Mouse (Mus musculus) intestine, embryonic 16.5 days (tissue): ENCODE measurements around the gene Ythdf1. TPM values are rescaled to one million over a fixed set of nuclear protein-coding genes. Genes with fewer than 3 reads are reported as not detected.

Experiments
- ATAC-seq: fragments of 200-750 bp; cut with Nextera tagmentation; 2 replicates; pipeline ENCODE4 v1.8.0; 2017; ENCODE audit warnings: moderate TSS enrichment, moderate library complexity
- H3K27ac ChIP-seq: fragments of 300-500 bp; sonication (generic); 2 replicates; pipeline ENCODE4 v1.5.1; 2014; ENCODE audit warnings: mild to moderate bottlenecking, low read length
- H3K27me3 ChIP-seq: fragments of 300-500 bp; sonication (generic); replicated peaks from 2 replicates; pipeline ENCODE4 v1.6.1; 2014; ENCODE audit warnings: low read length, control low read depth, mixed read lengths; ENCODE audit not compliant: control insufficient read depth, insufficient read depth
- H3K36me3 ChIP-seq: fragments of 300-500 bp; sonication (generic); 2 replicates; pipeline ENCODE4 v1.6.1; 2014; ENCODE audit warnings: low read length, control low read depth; ENCODE audit not compliant: control insufficient read depth, insufficient read depth
- H3K4me1 ChIP-seq: fragments of 300-500 bp; sonication (generic); 2 replicates; pipeline ENCODE4 v1.6.1; 2014; ENCODE audit warnings: low read length, control low read depth, mixed read lengths; ENCODE audit not compliant: control insufficient read depth, insufficient read depth
- H3K4me2 ChIP-seq: fragments of 300-500 bp; sonication (generic); 2 replicates; pipeline ENCODE4 v1.6.1; 2014; ENCODE audit warnings: low read depth, low read length, control low read depth
- H3K4me3 ChIP-seq: fragments of 300-500 bp; sonication (generic); 2 replicates; pipeline ENCODE4 v1.5.1; 2014; ENCODE audit warnings: mild to moderate bottlenecking, low read length
- H3K9ac ChIP-seq: fragments of 300-500 bp; sonication (generic); 2 replicates; pipeline ENCODE4 v1.6.1; 2014; ENCODE audit warnings: low read depth, low read length
- H3K9me3 ChIP-seq: fragments of 300-500 bp; sonication (generic); 2 replicates; pipeline ENCODE4 v1.6.1; 2016; ENCODE audit warnings: low read length, control low read depth; ENCODE audit not compliant: control insufficient read depth
- WGBS: fragments of 180-500 bp; shearing (Covaris S2); extraction: QIAGEN DNeasy Blood & Tissue Kit; methylation state at CpG from one replicate; pipeline ENCODE4 v1.1.7; 2014; 5-methylcytosine and 5-hydroxymethylcytosine counted together
- polyA plus RNA-seq: library from polyadenylated mRNA; unstranded; fragments of >200 nt; fragmentation: Nextera tagmentation; extraction: Ambion mirVana; gene quantifications from 2 replicates; pipeline ENCODE4 v1.2.1, GENCODE M21; 2015

Gene Ythdf1
- polyA plus RNA-seq, 1 experiment from 2014 or later, result 9.8 TPM

- peak overlapping the region; percentile 78 for H3K4me2 ChIP-seq
- no peak for ATAC-seq
- 33% methylated on average over 2 of the region's 2 CpGs for WGBS
- H3K4me3 ChIP-seq, result peak overlapping the region; percentile 64
- no peaks in the 10 kb centered on the region for H3K27me3 ChIP-seq
- H3K9ac ChIP-seq, result peak overlapping the region; percentile 67
- H3K4me1 ChIP-seq, result peaks cover 8% of the 10 kb centered on the region; the same call in 1 of the 2 replicates
- H3K27ac ChIP-seq, result peak overlapping the region; percentile 68; the same call in 1 of the 2 replicates
- no peaks in the 10 kb centered on the region for H3K36me3 ChIP-seq
- no peaks in the 10 kb centered on the region for H3K9me3 ChIP-seq
Measured at GRCm38 (mm10) chr2:180953638-180954037, 32.9 kb upstream of the Ythdf1 start.

GRCm38 (mm10) chr2:180952731-180953171, 32.0 kb upstream of the Ythdf1 start:
- peak overlapping the region; percentile 64 for H3K4me3 ChIP-seq

GRCm38 (mm10) chr2:180949947-180950346, 29.2 kb upstream of the Ythdf1 start:
- H3K27me3 ChIP-seq, result no peaks in the 10 kb centered on the region
- H3K9me3 ChIP-seq, result no peaks in the 10 kb centered on the region
- H3K4me1 ChIP-seq, result peaks cover 5% of the 10 kb centered on the region; the same call in 1 of the 2 replicates
- H3K36me3 ChIP-seq, result no peaks in the 10 kb centered on the region
- no peak overlapping the region for H3K4me3 ChIP-seq
- no peak overlapping the region for H3K9ac ChIP-seq
- ATAC-seq, result no peak
- no peak overlapping the region for H3K27ac ChIP-seq
- no peak overlapping the region for H3K4me2 ChIP-seq
- WGBS, result 11% methylated on average over 1 of the region's 1 CpGs

More at GRCm38 (mm10) chr2:180952731-180953171, 32.0 kb upstream of the Ythdf1 start:
- ATAC-seq, result no peak
- Histone ChIP-seq H3K27me3 (no peaks in the 10 kb centered on the region), H3K27ac (peak overlapping the region; percentile 16; the same call in 1 of the 2 replicates), H3K4me1 (peaks cover 8% of the 10 kb centered on the region; the same call in 1 of the 2 replicates), H3K36me3 (no peaks in the 10 kb centered on the region), H3K9me3 (no peaks in the 10 kb centered on the region), H3K4me2 (peak overlapping the region; percentile 78), H3K9ac (peak overlapping the region; percentile 38; the same call in 1 of the 2 replicates)
- WGBS, result 30% methylated on average over 9 of the region's 9 CpGs

- no peaks in the 10 kb centered on the region for H3K4me1 ChIP-seq
- no peak overlapping the region for H3K27ac ChIP-seq
- H3K4me3 ChIP-seq, result no peak overlapping the region
- no peak for ATAC-seq
- no peak overlapping the region for H3K9ac ChIP-seq
- no peak overlapping the region for H3K4me2 ChIP-seq
- H3K27me3 ChIP-seq, result no peaks in the 10 kb centered on the region
- no peaks in the 10 kb centered on the region for H3K9me3 ChIP-seq
- H3K36me3 ChIP-seq, result no peaks in the 10 kb centered on the region
Measured at GRCm38 (mm10) chr2:180941869-180942268, 21.1 kb upstream of the Ythdf1 start.

- H3K4me2 ChIP-seq, result no peak overlapping the region
Measured at GRCm38 (mm10) chr2:180940187-180940586, 19.4 kb upstream of the Ythdf1 start.

GRCm38 (mm10) chr2:180932418-180932817, 11.7 kb upstream of the Ythdf1 start:
- Histone ChIP-seq H3K27ac (no peak overlapping the region), H3K4me3 (no peak overlapping the region), H3K9ac (no peak overlapping the region), H3K36me3 (no peaks in the 10 kb centered on the region), H3K27me3 (no peaks in the 10 kb centered on the region), H3K4me1 (no peaks in the 10 kb centered on the region), H3K9me3 (no peaks in the 10 kb centered on the region), H3K4me2 (no peak overlapping the region)
- 61% methylated on average over 1 of the region's 1 CpGs for WGBS
- ATAC-seq, result peak; percentile 44; the same call in 1 of the 2 replicates

More at GRCm38 (mm10) chr2:180940187-180940586, 19.4 kb upstream of the Ythdf1 start:
- Histone ChIP-seq H3K27ac (no peak overlapping the region), H3K36me3 (no peaks in the 10 kb centered on the region), H3K9ac (no peak overlapping the region), H3K4me1 (no peaks in the 10 kb centered on the region), H3K9me3 (no peaks in the 10 kb centered on the region), H3K27me3 (no peaks in the 10 kb centered on the region), H3K4me3 (no peak overlapping the region)
- ATAC-seq, result no peak

- H3K27ac ChIP-seq, result no peak within 1 kb of the TSS
- H3K27me3 ChIP-seq, result no peaks in the 10 kb centered on the region
- H3K9me3 ChIP-seq, result no peaks in the 10 kb centered on the region
- no peak within 1 kb of the TSS for H3K4me3 ChIP-seq
- no peaks in the 10 kb centered on the region for H3K36me3 ChIP-seq
- WGBS, result 61% methylated on average over 4 of the region's 4 CpGs
- H3K9ac ChIP-seq, result no peak within 1 kb of the TSS
- ATAC-seq, result no peak
- H3K4me1 ChIP-seq, result no peaks in the 10 kb centered on the region
- H3K4me2 ChIP-seq, result no peak within 1 kb of the TSS
Measured at GRCm38 (mm10) chr2:180928723-180929122, 8.0 kb upstream of the Ythdf1 start, which contains the start of gene Birc7. Gene Birc7 (plus strand): TSS chr2:180929023.

GRCm38 (mm10) chr2:180925176-180925575, 4.4 kb upstream of the Ythdf1 start:
- H3K4me2 ChIP-seq, result no peak overlapping the region
- no peak overlapping the region for H3K9ac ChIP-seq
- no peaks in the 10 kb centered on the region for H3K27me3 ChIP-seq
- H3K4me3 ChIP-seq, result no peak overlapping the region
- H3K4me1 ChIP-seq, result no peaks in the 10 kb centered on the region
- WGBS, result 7% methylated on average over 4 of the region's 4 CpGs
- H3K36me3 ChIP-seq, result no peaks in the 10 kb centered on the region
- H3K27ac ChIP-seq, result no peak overlapping the region
- no peaks in the 10 kb centered on the region for H3K9me3 ChIP-seq
- ATAC-seq, result no peak

GRCm38 (mm10) chr2:180922739-180923138, 2.0 kb upstream of the Ythdf1 start:
- no peaks in the 10 kb centered on the region for H3K9me3 ChIP-seq
- ATAC-seq, result no peak
- no peak overlapping the region for H3K27ac ChIP-seq
- peaks cover 7% of the 10 kb centered on the region for H3K4me1 ChIP-seq
- WGBS, result 84% methylated on average over 6 of the region's 6 CpGs
- H3K36me3 ChIP-seq, result peaks cover 3% of the 10 kb centered on the region; the same call in 1 of the 2 replicates
- no peak overlapping the region for H3K9ac ChIP-seq
- H3K4me2 ChIP-seq, result no peak overlapping the region
- H3K27me3 ChIP-seq, result no peaks in the 10 kb centered on the region
- no peak overlapping the region for H3K4me3 ChIP-seq
